Mouse (Mus musculus): ENCODE measurements at regions not wholly inside any gene's neighbourhood (a gene's known extent, or its start where the extent isn't known, plus 50 kb on each side); places are given as distances from the start of the nearest gene placed in this dataset.

- TF ChIP-seq MXI1 (IDR thresholded peaks at IDR 0.05; ENCODE audit: low read depth, low read length) (no peak), POLR2A (IDR thresholded peaks at IDR 0.05; ENCODE audit: control insufficient read depth in 1 of 2, insufficient read depth in 1 of 2, low read depth in 1 of 2, low read length in 2 of 2, poor library complexity in 1 of 2) (no peak), CTCF (IDR thresholded peaks at IDR 0.05 in 2 of 3, conservative IDR thresholded peaks at IDR 0.05 in 1 of 3; ENCODE audit: control insufficient read depth in 1 of 3, insufficient read depth in 1 of 3, low read depth in 2 of 3, low read length in 3 of 3, poor library complexity in 1 of 3, severe bottlenecking in 1 of 3) (no peak), ELF1 (IDR thresholded peaks at IDR 0.05; ENCODE audit: low read depth, low read length) (no peak), MAX (IDR thresholded peaks at IDR 0.05; ENCODE audit: low read length) (no peak), MAFK (IDR thresholded peaks at IDR 0.05; ENCODE audit: borderline replicate concordance, low read depth, low read length) (no peak), EP300 (IDR thresholded peaks at IDR 0.05; ENCODE audit: low read depth in 1 of 2, low read length in 2 of 2) (no peak), SMC3 (IDR thresholded peaks at IDR 0.05; ENCODE audit: low read depth, low read length) (no peak)
Observed at GRCm38 (mm10) chr5:67552865-67553264, 54.8 kb upstream of the Shisa3 start.

Measured in MEL (cell line).